Mouse (Mus musculus): ENCODE measurements at regions not wholly inside any gene's neighbourhood (a gene's known extent, or its start where the extent isn't known, plus 50 kb on each side); places are given as distances from the start of the nearest gene placed in this dataset.

- no peaks in the 10 kb centered on the region for H3K36me3 ChIP-seq (ENCODE audit: control insufficient read depth, insufficient read depth)
- no peaks in the 10 kb centered on the region for H3K27me3 ChIP-seq (ENCODE audit: control insufficient read depth, insufficient read depth, insufficient read length)
- no peak overlapping the region for H3K4me3 ChIP-seq (ENCODE audit: insufficient read depth, poor library complexity, severe bottlenecking)
- no peaks in the 10 kb centered on the region for H3K79me3 ChIP-seq (ENCODE audit: low read depth)
- no peaks in the 10 kb centered on the region for H3K79me2 ChIP-seq (ENCODE audit: control insufficient read depth, insufficient read depth)
- TF ChIP-seq FOSL1 (IDR thresholded peaks at IDR 0.05; ENCODE audit: insufficient read depth, low read length, poor library complexity, severe bottlenecking) (no peak), CEBPB (IDR thresholded peaks at IDR 0.05; ENCODE audit: low read depth) (no peak), USF1 (IDR thresholded peaks at IDR 0.05; ENCODE audit: low read depth) (no peak), CTCF (IDR thresholded peaks at IDR 0.05; ENCODE audit: control insufficient read depth, insufficient read depth, insufficient read length) (no peak)
- H3ac ChIP-seq (ENCODE audit: control insufficient read depth, insufficient read length, low read depth) = no peak overlapping the region
Observed at GRCm38 (mm10) chr17:43169435-43169834, 100.7 kb upstream of the Adgrf1 start.

GRCm38 (mm10) chr17:43172657-43173165 is 97.4 kb upstream of the Adgrf1 start:
- H3K4me3 ChIP-seq (ENCODE audit: insufficient read depth, poor library complexity, severe bottlenecking) = no peak overlapping the region
- no peak for TF ChIP-seq CTCF (IDR thresholded peaks at IDR 0.05; ENCODE audit: control insufficient read depth, insufficient read depth, insufficient read length)
- TF ChIP-seq MYOD1 (IDR thresholded peaks at IDR 0.05; ENCODE audit: control insufficient read depth, insufficient read length, low read depth) = no peak
- no peak for TF ChIP-seq FOSL1 (IDR thresholded peaks at IDR 0.05; ENCODE audit: insufficient read depth, low read length, poor library complexity, severe bottlenecking)
- no peak for TF ChIP-seq MYOG (IDR thresholded peaks at IDR 0.05; ENCODE audit: control insufficient read depth, extremely low read depth, insufficient read length)
- TF ChIP-seq MAX (IDR thresholded peaks at IDR 0.05) = no peak
- no peak for TF ChIP-seq USF1 (IDR thresholded peaks at IDR 0.05; ENCODE audit: low read depth)
- no peak for TF ChIP-seq CEBPB (IDR thresholded peaks at IDR 0.05; ENCODE audit: low read depth)
- H3K79me2 ChIP-seq (ENCODE audit: control insufficient read depth, insufficient read depth) = no peaks in the 10 kb centered on the region
- no peaks in the 10 kb centered on the region for H3K27me3 ChIP-seq (ENCODE audit: control insufficient read depth, insufficient read depth, insufficient read length)
- H3ac ChIP-seq (ENCODE audit: control insufficient read depth, insufficient read length, low read depth) = no peak overlapping the region
- no peaks in the 10 kb centered on the region for H3K79me3 ChIP-seq (ENCODE audit: low read depth)
- no peaks in the 10 kb centered on the region for H3K36me3 ChIP-seq (ENCODE audit: control insufficient read depth, insufficient read depth)

GRCm38 (mm10) chr17:43174860-43175259 is 95.3 kb upstream of the Adgrf1 start:
- Histone ChIP-seq H3K79me2 (ENCODE audit: control insufficient read depth, insufficient read depth) (no peaks in the 10 kb centered on the region), H3K27me3 (ENCODE audit: control insufficient read depth, insufficient read depth, insufficient read length) (no peaks in the 10 kb centered on the region), H3K36me3 (ENCODE audit: control insufficient read depth, insufficient read depth) (no peaks in the 10 kb centered on the region), H3K79me3 (ENCODE audit: low read depth) (no peaks in the 10 kb centered on the region), H3K4me3 (ENCODE audit: insufficient read depth, poor library complexity, severe bottlenecking) (no peak overlapping the region), H3ac (ENCODE audit: control insufficient read depth, insufficient read length, low read depth) (no peak overlapping the region)
- TF ChIP-seq CEBPB (IDR thresholded peaks at IDR 0.05; ENCODE audit: low read depth) = no peak
- no peak for TF ChIP-seq CTCF (IDR thresholded peaks at IDR 0.05; ENCODE audit: control insufficient read depth, insufficient read depth, insufficient read length)
- no peak for TF ChIP-seq MAX (IDR thresholded peaks at IDR 0.05)

GRCm38 (mm10) chr17:43177244-43177643 is 92.9 kb upstream of the Adgrf1 start:
- Histone ChIP-seq H3K27me3 (ENCODE audit: control insufficient read depth, insufficient read depth, insufficient read length) (no peaks in the 10 kb centered on the region), H3K36me3 (ENCODE audit: control insufficient read depth, insufficient read depth) (no peaks in the 10 kb centered on the region), H3K79me3 (ENCODE audit: low read depth) (no peaks in the 10 kb centered on the region), H3K79me2 (ENCODE audit: control insufficient read depth, insufficient read depth) (no peaks in the 10 kb centered on the region), H3ac (ENCODE audit: control insufficient read depth, insufficient read length, low read depth) (no peak overlapping the region), H3K4me3 (ENCODE audit: insufficient read depth, poor library complexity, severe bottlenecking) (no peak overlapping the region)
- no peak for TF ChIP-seq MYOD1 (IDR thresholded peaks at IDR 0.05; ENCODE audit: control insufficient read depth, insufficient read length, low read depth)
- TF ChIP-seq MYOG (IDR thresholded peaks at IDR 0.05; ENCODE audit: control insufficient read depth, extremely low read depth, insufficient read length) = no peak
- TF ChIP-seq FOSL1 (IDR thresholded peaks at IDR 0.05; ENCODE audit: insufficient read depth, low read length, poor library complexity, severe bottlenecking) = no peak
- no peak for TF ChIP-seq CTCF (IDR thresholded peaks at IDR 0.05; ENCODE audit: control insufficient read depth, insufficient read depth, insufficient read length)
- no peak for TF ChIP-seq MAX (IDR thresholded peaks at IDR 0.05)
- no peak for TF ChIP-seq CEBPB (IDR thresholded peaks at IDR 0.05; ENCODE audit: low read depth)
- TF ChIP-seq USF1 (IDR thresholded peaks at IDR 0.05; ENCODE audit: low read depth) = no peak

GRCm38 (mm10) chr17:43190016-43190415 is 80.1 kb upstream of the Adgrf1 start:
- H3K36me3 ChIP-seq (ENCODE audit: control insufficient read depth, insufficient read depth) = no peaks in the 10 kb centered on the region
- no peaks in the 10 kb centered on the region for H3K79me2 ChIP-seq (ENCODE audit: control insufficient read depth, insufficient read depth)
- no peak overlapping the region for H3ac ChIP-seq (ENCODE audit: control insufficient read depth, insufficient read length, low read depth)
- no peaks in the 10 kb centered on the region for H3K27me3 ChIP-seq (ENCODE audit: control insufficient read depth, insufficient read depth, insufficient read length)
- no peak overlapping the region for H3K4me3 ChIP-seq (ENCODE audit: insufficient read depth, poor library complexity, severe bottlenecking)
- H3K79me3 ChIP-seq (ENCODE audit: low read depth) = no peaks in the 10 kb centered on the region
- TF ChIP-seq CEBPB (IDR thresholded peaks at IDR 0.05; ENCODE audit: low read depth) = no peak
- no peak for TF ChIP-seq USF1 (IDR thresholded peaks at IDR 0.05; ENCODE audit: low read depth)
- TF ChIP-seq MYOG (IDR thresholded peaks at IDR 0.05; ENCODE audit: control insufficient read depth, extremely low read depth, insufficient read length) = no peak
- no peak for TF ChIP-seq MYOD1 (IDR thresholded peaks at IDR 0.05; ENCODE audit: control insufficient read depth, insufficient read length, low read depth)
- TF ChIP-seq MAX (IDR thresholded peaks at IDR 0.05) = no peak

DNA sequence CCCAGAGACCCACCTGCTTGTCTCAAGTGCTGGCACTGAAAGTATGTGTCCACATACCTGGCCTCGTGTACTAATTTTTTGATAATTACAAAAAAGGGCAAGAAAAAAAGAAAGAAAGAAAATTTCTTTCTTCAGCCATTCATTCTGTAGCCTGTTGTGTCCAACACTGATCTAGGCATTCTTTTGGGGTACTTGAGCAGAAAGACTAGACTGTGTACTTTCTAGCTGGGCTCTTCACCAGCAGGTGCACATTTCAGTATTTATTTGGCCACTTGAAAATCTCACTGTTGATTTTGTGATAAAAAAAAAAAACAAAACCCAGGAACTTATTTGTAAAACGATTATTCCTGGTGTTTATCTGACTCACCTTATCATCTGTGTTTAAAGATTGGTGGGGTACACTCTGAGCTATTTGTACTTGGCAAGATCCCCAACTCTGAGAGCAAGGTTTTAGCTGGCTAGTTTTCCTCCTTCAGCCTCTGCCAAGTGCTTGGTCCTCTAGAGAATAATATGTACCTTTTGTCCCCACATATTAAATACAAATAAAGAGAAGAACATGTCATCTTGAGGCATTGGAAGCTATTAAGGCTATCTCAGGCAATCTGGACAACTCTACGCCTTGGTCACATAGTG is 79.2 kb upstream of the Adgrf1 start:
- no peaks in the 10 kb centered on the region for H3K27me3 ChIP-seq (ENCODE audit: control insufficient read depth, insufficient read depth, insufficient read length)

More for the DNA sequence above, 79.2 kb upstream of the Adgrf1 start:
- H3K79me2 ChIP-seq (ENCODE audit: control insufficient read depth, insufficient read depth) = no peaks in the 10 kb centered on the region
- no peak for TF ChIP-seq MYOD1 (IDR thresholded peaks at IDR 0.05; ENCODE audit: control insufficient read depth, insufficient read length, low read depth)
- no peak for TF ChIP-seq CEBPB (IDR thresholded peaks at IDR 0.05; ENCODE audit: low read depth)
- TF ChIP-seq USF1 (IDR thresholded peaks at IDR 0.05; ENCODE audit: low read depth) = no peak
- TF ChIP-seq FOSL1 (IDR thresholded peaks at IDR 0.05; ENCODE audit: insufficient read depth, low read length, poor library complexity, severe bottlenecking) = no peak
- no peak for TF ChIP-seq MYOG (IDR thresholded peaks at IDR 0.05; ENCODE audit: control insufficient read depth, extremely low read depth, insufficient read length)
- TF ChIP-seq MAX (IDR thresholded peaks at IDR 0.05) = no peak
- TF ChIP-seq CTCF (IDR thresholded peaks at IDR 0.05; ENCODE audit: control insufficient read depth, insufficient read depth, insufficient read length) = no peak
- H3K79me3 ChIP-seq (ENCODE audit: low read depth) = no peaks in the 10 kb centered on the region
- H3K4me3 ChIP-seq (ENCODE audit: insufficient read depth, poor library complexity, severe bottlenecking) = no peak overlapping the region
- H3ac ChIP-seq (ENCODE audit: control insufficient read depth, insufficient read length, low read depth) = no peak overlapping the region
- no peaks in the 10 kb centered on the region for H3K36me3 ChIP-seq (ENCODE audit: control insufficient read depth, insufficient read depth)

Data from C2C12 (cell line).